Mouse (Mus musculus) stomach, embryonic 16.5 days (tissue): Measurements from ENCODE around the gene Mgarp. TPM values are rescaled to one million over a fixed set of nuclear protein-coding genes. Genes with fewer than 3 reads are reported as not detected.

Source experiments
- ATAC-seq: fragments of 200-750 bp; cut with Nextera tagmentation; 2 replicates; pipeline ENCODE4 v1.8.0; 2017; ENCODE audit warnings: moderate number of reproducible peaks, moderate TSS enrichment; ENCODE audit not compliant: insufficient read depth, low FRiP score
- H3K27ac ChIP-seq: fragments of 300-500 bp; sonication (generic); 2 replicates; pipeline ENCODE4 v1.5.1; 2014; ENCODE audit warnings: low read length
- H3K27me3 ChIP-seq: fragments of 300-500 bp; sonication (generic); 2 replicates; pipeline ENCODE4 v1.6.1; 2014; ENCODE audit warnings: low read length, control low read depth, mixed read lengths; ENCODE audit not compliant: control insufficient read depth, insufficient read depth
- H3K36me3 ChIP-seq: fragments of 300-500 bp; sonication (generic); 2 replicates; pipeline ENCODE4 v1.6.1; 2014; ENCODE audit warnings: low read length; ENCODE audit not compliant: control insufficient read depth, insufficient read depth
- H3K4me1 ChIP-seq: fragments of 300-500 bp; sonication (generic); 2 replicates; pipeline ENCODE4 v1.6.1; 2014; ENCODE audit warnings: low read length, control low read depth, mixed read lengths; ENCODE audit not compliant: control insufficient read depth, insufficient read depth
- H3K4me2 ChIP-seq: fragments of 300-500 bp; sonication (generic); 2 replicates; pipeline ENCODE4 v1.6.1; 2014; ENCODE audit warnings: low read depth, low read length, mixed read lengths
- H3K4me3 ChIP-seq: fragments of 300-500 bp; sonication (generic); replicated peaks from 2 replicates; pipeline ENCODE4 v1.5.1; 2014; ENCODE audit warnings: mild to moderate bottlenecking, low read length
- H3K9ac ChIP-seq: fragments of 300-500 bp; sonication (generic); 2 replicates; pipeline ENCODE4 v1.6.1; 2014; ENCODE audit warnings: low read length
- H3K9me3 ChIP-seq: fragments of 300-500 bp; sonication (generic); replicated peaks from 2 replicates; pipeline ENCODE4 v1.6.1; 2016; ENCODE audit warnings: low read length, control low read depth; ENCODE audit not compliant: control insufficient read depth
- WGBS: fragments of 180-500 bp; shearing (Covaris S2); extraction: QIAGEN DNeasy Blood & Tissue Kit; methylation state at CpG from one replicate; pipeline ENCODE4 v1.1.7; 2014; 5-methylcytosine and 5-hydroxymethylcytosine counted together
- polyA plus RNA-seq: library from polyadenylated mRNA; unstranded; fragments of >200 nt; fragmentation: Nextera tagmentation; extraction: Ambion mirVana; gene quantifications from 2 replicates; pipeline ENCODE4 v1.2.1, GENCODE M21; 2015

Mgarp gene
- polyA plus RNA-seq, 1 experiment from 2014 or later = 4.2 TPM

DNA sequence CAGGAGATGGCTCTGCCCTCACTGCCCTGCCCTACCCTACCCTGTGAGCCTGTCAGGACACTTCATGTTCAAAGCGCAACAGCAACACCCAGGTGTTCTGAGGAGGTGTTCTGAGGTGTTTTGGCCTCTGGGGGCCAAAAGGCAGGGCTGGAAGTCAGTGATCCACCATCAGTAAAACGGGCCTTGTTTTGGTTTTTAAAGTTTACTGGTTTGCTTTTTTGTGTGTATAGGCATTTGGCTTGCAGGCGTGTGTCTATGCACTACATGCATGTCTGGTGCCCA is 17.9 kb downstream of the Mgarp start:
- H3K4me1 ChIP-seq = 0 out of 2 replicates have a peak, but pooled peaks cover 6% of the 10 kb centered on the region
- H3K4me2 ChIP-seq = peak overlapping the region; percentile 67
- 0 out of 2 replicates have a peak, but pooled peaks cover 3% of the 10 kb centered on the region for H3K9me3 ChIP-seq
- 72% methylated on average over 3 of the region's 3 CpGs for WGBS
- H3K27ac ChIP-seq = no peak overlapping the region
- H3K36me3 ChIP-seq = no peaks in the 10 kb centered on the region
- H3K4me3 ChIP-seq = peak overlapping the region; percentile 51
- H3K27me3 ChIP-seq = no peaks in the 10 kb centered on the region
- H3K9ac ChIP-seq = peak overlapping the region; percentile 54
- ATAC-seq = no peak; the same call in 1 of the 2 replicates

DNA sequence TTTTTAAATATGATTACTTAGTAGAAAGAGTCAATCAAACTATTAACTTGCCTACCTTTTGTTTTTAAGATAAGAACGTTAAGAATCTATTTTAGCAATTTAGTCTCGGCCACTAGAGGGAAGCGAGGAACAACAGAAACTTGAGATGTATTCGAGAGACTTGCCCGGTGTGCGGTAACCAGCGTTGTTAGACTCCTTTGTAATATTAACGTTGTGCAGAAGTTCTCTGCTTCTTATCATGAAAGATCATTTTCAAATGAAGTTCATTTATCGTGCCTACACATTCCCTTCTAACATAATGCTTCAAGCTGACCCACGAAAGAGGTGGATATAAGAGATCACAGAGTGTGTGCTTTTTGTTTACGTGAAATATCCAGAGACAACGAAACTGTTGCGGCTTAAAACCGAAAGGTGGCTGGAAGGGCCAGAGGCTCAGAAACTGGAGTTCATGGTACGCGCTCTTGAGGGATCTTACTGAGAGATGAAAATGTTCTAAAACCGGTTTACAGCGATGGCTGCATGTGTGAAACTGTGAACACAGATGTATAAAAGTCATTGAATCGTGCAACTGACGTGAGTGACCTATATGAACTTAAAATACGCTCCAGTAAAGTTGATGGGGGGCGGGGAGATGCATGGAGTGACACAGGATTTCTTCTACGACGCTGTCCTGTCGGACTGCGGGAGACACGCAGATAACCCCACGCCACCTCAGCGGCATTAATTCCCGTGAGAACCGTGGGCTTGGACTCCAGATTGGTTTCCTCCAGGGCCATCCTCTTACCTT is 18.5 kb downstream of the Mgarp start:
- Histone ChIP-seq H3K9me3 (0 out of 2 replicates have a peak, but pooled peaks cover 3% of the 10 kb centered on the region), H3K4me2 (peak overlapping the region; percentile 67), H3K9ac (peak overlapping the region; percentile 54), H3K4me3 (peak overlapping the region; percentile 51), H3K4me1 (0 out of 2 replicates have a peak, but pooled peaks cover 6% of the 10 kb centered on the region), H3K36me3 (no peaks in the 10 kb centered on the region), H3K27me3 (no peaks in the 10 kb centered on the region), H3K27ac (peak overlapping the region; percentile 19; the same call in 1 of the 2 replicates)
- peak; percentile 25; the same call in 1 of the 2 replicates for ATAC-seq
- 23% methylated on average over 31 of the region's 31 CpGs for WGBS

DNA sequence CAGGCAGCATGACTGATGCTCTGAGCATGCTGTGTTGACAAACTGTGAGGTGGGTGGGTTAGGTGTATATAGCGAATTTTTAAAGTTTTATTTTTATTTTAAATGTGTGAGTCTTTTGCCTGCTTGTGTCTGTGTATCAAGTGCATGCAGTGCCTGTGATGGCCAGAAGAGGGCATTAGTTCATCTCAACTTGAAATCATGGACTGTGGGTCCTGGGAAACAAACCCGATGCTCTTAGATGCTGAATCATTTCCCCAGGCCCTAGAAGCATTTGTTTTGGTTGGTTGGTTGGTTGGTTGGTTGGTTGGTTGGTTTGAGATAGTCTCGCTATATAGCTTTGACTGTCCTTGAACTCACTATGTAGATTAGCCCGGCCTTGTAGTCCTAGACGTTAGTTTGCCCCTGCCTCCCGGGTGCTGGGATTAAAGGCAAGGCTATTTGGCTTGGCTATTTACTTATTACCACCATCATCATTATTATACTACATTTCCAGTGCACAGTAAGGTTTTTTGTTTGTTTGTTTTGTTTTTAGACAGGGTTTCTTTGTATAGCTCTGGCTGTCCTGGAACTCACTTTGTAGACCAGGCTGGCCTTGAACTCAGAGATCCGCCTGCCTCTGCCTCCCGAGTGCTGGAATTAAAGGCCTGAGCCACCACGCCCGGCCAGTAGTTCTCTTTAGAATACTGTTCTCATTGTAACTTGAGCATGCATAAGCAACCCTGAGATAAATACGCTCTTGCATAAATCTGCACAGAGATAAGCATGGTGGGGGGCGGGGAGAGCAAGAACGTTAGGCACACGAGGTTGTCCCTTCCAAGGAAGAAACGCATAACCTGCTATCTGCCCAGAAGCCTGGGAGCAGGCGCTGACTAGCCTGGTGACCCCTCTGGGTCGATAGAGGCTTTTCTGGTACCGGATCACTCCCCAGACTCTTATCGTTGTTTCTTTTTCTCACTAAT is 21.0 kb downstream of the Mgarp start:
- 77% methylated on average over 19 of the region's 19 CpGs for WGBS
- Histone ChIP-seq H3K9me3 (0 out of 2 replicates have a peak, but pooled peaks cover 3% of the 10 kb centered on the region), H3K9ac (no peak overlapping the region), H3K36me3 (no peaks in the 10 kb centered on the region), H3K4me1 (0 out of 2 replicates have a peak, but pooled peaks cover 6% of the 10 kb centered on the region), H3K4me3 (no peak overlapping the region), H3K27ac (no peak overlapping the region), H3K27me3 (no peaks in the 10 kb centered on the region), H3K4me2 (no peak overlapping the region)
- no peak for ATAC-seq

DNA sequence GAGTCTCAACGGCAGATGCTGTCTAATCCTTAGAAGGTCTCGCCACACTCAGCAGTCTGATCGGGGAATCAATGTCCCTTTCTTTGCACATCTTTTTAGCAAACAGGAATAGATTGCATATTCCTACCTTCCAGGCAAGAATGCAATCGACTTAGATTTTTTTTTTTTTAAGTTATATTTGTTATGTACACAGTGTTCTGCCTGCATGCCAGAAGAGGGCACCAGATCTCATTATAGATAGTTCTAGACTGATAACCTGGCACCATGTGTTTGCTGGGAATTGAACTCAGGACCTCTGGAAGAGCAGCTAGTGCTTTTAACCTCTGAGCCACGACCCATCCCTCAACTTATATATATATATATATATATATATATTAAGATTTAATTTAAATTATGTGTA is 23.0 kb downstream of the Mgarp start:
- 0 out of 2 replicates have a peak, but pooled peaks cover 5% of the 10 kb centered on the region for H3K4me1 ChIP-seq
- WGBS = 64% methylated on average over 5 of the region's 5 CpGs
- 0 out of 2 replicates have a peak, but pooled peaks cover 3% of the 10 kb centered on the region for H3K9me3 ChIP-seq
- H3K9ac ChIP-seq = no peak overlapping the region
- H3K36me3 ChIP-seq = no peaks in the 10 kb centered on the region
- H3K4me2 ChIP-seq = no peak overlapping the region
- no peak overlapping the region for H3K4me3 ChIP-seq
- no peaks in the 10 kb centered on the region for H3K27me3 ChIP-seq
- H3K27ac ChIP-seq = no peak overlapping the region
- ATAC-seq = no peak

DNA sequence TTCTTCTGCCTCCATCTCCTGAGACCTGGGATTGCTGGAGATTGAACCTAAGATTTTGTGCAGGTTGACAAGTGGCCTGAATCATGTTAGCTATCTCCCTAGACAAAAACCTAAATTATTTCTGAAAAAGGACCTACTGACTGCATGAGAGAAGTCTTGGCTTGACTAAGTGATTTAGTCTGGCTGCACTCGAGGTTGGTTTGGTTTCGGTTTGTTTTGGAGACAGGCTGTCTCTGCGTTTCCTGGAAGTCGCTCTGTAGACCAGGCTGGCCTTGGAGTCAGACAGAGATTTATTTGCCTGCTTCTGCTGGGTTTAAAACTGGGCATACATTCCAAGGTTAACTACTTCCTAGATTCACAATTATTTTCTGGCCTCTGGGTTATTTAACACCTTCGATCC is 23.7 kb downstream of the Mgarp start:
- Histone ChIP-seq H3K4me2 (no peak overlapping the region), H3K27ac (no peak overlapping the region), H3K36me3 (no peaks in the 10 kb centered on the region), H3K27me3 (no peaks in the 10 kb centered on the region), H3K9ac (no peak overlapping the region), H3K4me3 (no peak overlapping the region), H3K4me1 (no peaks in the 10 kb centered on the region), H3K9me3 (0 out of 2 replicates have a peak, but pooled peaks cover 3% of the 10 kb centered on the region)
- WGBS = 46% methylated on average over 5 of the region's 5 CpGs
- no peak for ATAC-seq

DNA sequence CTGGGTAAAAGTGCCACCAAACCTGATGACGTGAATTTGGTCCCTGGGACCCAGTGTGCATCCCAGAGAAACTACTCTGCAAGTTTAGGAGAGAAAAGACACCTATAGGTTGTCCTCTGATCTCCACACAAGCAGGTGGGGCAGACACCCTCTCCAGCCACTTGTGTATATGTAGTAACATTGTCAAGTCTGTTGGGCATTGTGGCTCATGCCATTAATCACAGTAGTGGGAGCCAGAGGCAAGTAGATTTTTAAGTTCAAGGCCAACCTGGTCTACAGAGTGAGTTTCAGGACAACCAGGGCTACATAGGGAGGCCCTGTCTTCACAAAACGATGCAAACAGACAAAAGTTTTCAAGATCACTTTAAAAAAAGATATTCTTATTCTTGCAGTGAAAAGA is 24.7 kb downstream of the Mgarp start:
- Histone ChIP-seq H3K27me3 (no peaks in the 10 kb centered on the region), H3K27ac (no peak overlapping the region), H3K9ac (no peak overlapping the region), H3K4me1 (no peaks in the 10 kb centered on the region), H3K9me3 (0 out of 2 replicates have a peak, but pooled peaks cover 3% of the 10 kb centered on the region), H3K36me3 (no peaks in the 10 kb centered on the region), H3K4me3 (no peak overlapping the region), H3K4me2 (no peak overlapping the region)
- 65% methylated on average over 2 of the region's 2 CpGs for WGBS
- ATAC-seq = no peak

DNA sequence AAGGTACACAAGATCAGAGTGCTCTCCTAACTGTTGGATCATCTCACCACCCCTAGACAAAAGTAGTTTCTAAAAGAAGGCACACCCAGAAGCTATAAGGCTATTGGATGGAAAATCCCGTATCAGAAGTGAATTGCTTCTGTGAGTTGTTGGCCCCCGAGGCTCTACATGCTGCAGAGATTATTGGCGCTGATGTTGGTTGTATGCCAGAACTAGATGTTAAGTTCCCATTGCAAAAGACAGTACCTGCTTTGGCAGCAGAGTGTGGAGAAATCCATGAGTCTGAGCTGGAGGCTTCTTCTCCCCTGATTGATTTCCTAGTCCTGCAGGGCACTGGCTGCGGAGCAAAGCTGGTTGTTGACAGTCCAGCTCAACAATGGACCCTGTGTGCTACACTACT is 28.5 kb downstream of the Mgarp start:
- ATAC-seq = no peak
- H3K4me1 ChIP-seq = no peaks in the 10 kb centered on the region
- H3K4me3 ChIP-seq = no peak overlapping the region
- no peaks in the 10 kb centered on the region for H3K9me3 ChIP-seq
- 77% methylated on average over 4 of the region's 4 CpGs for WGBS
- no peaks in the 10 kb centered on the region for H3K36me3 ChIP-seq
- H3K27me3 ChIP-seq = no peaks in the 10 kb centered on the region
- no peak overlapping the region for H3K4me2 ChIP-seq
- no peak overlapping the region for H3K27ac ChIP-seq
- no peak overlapping the region for H3K9ac ChIP-seq

DNA sequence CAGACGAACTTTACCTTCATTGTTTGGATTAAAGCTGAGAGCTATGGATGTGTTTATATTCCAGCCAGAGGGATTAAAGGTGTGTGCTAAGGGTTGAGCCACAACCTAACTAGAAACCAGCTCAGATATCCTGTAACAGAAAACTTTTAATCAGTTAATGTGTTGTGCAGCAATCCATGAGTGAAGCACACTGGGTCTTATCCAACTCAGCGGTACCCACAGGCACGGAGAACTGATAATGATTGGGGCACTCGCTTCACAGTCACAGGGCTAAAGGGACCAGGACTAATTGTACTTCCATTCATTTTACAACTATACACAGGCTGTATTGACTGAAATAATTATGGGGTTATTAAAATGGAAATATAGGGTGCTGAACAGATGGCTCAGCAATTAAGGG is 29.6 kb downstream of the Mgarp start:
- Histone ChIP-seq H3K36me3 (no peaks in the 10 kb centered on the region), H3K4me1 (no peaks in the 10 kb centered on the region), H3K4me2 (no peak overlapping the region), H3K9me3 (no peaks in the 10 kb centered on the region), H3K27me3 (no peaks in the 10 kb centered on the region), H3K27ac (no peak overlapping the region), H3K4me3 (no peak overlapping the region), H3K9ac (no peak overlapping the region)
- WGBS = 47% methylated on average over 4 of the region's 4 CpGs
- ATAC-seq = no peak

DNA sequence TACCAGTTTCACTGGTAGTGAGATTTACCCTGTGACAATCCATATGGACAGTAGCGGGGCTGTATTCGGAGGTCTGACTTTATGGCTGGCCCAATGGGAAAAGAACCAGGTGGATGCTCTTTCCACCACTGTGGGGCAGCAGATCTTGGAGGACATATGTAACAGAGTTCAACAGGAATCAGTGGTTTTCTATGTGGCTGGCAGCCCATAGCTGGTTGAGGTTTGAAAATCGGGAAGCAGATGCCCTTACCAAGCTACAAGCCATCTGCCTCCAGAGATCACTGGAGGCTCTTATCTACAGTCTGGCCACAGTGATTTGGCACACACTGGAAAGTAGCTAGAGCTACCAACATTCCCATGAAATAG is 31.0 kb downstream of the Mgarp start:
- no peaks in the 10 kb centered on the region for H3K36me3 ChIP-seq
- peak overlapping the region; percentile 37 for H3K9ac ChIP-seq
- 6% methylated on average over 3 of the region's 3 CpGs for WGBS
- no peak for ATAC-seq
- no peak overlapping the region for H3K27ac ChIP-seq
- H3K4me2 ChIP-seq = peak overlapping the region; percentile 64
- H3K4me3 ChIP-seq = 0 out of 2 replicates have a peak overlapping the region, but pooled peaks have one; percentile 47
- no peaks in the 10 kb centered on the region for H3K27me3 ChIP-seq
- no peaks in the 10 kb centered on the region for H3K9me3 ChIP-seq
- no peaks in the 10 kb centered on the region for H3K4me1 ChIP-seq
